Mouse (Mus musculus): ENCODE results near the gene Med8.

DNA sequence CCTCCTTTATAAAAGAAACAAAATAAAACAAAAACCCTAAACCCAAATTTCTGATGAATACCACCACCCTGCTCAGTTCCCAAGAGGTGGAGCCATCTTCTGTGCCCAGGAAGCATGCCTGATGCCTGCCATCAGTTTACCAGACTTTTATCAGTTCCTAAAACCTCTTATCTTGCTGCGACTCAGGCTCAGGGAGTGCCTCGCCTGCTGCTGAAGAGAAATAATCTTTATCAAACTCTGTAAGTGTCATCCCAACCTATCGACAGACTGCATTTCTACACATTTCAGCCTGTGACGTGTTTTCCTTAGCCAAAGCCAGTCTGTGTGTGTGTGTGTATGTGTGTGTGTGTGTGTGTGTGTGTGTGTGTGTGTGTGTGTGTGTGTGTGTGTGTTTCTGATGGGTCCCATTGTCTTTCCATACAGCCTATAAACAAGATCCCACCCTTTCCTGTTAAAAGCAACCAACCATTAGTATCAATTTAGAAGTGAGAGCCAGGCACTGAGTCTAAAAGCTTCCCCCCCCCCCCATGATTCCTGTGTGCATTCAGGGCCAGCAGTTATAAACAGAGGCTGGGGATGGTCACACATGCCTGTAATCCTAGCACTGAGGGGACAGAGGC, 15.5 kb downstream of the Med8 start:
- TF ChIP-seq CTCF (IDR thresholded peaks at IDR 0.05; ENCODE audit: extremely low read depth, insufficient read length, insufficient replicate concordance, low read depth, low read length): no peak
- no peak for TF ChIP-seq POLR2A (IDR thresholded peaks at IDR 0.05; ENCODE audit: low read depth, low read length)
